Mouse (Mus musculus) megakaryocyte, adult 5-6 weeks (primary cell): ENCODE measurements at regions not wholly inside any gene's neighbourhood (a gene's known extent, or its start where the extent isn't known, plus 50 kb on each side); places are given as distances from the start of the nearest gene placed in this dataset.
A peak's percentile ranks its signal among the peaks of the same experiment; 100 is the strongest.

Source experiments
- ATAC-seq: 2 replicates; pipeline ENCODE4 v1.8.0; 2016; ENCODE audit warnings: mild to moderate bottlenecking, inconsistent platforms; ENCODE audit not compliant: poor library complexity, severe bottlenecking

- no peak for ATAC-seq
Measured at GRCm38 (mm10) chr1:137928522-137928921, 247.0 kb downstream of the Ptprc start.

GRCm38 (mm10) chr1:137927953-137928352 lies 247.6 kb downstream of the Ptprc start:
- ATAC-seq = no peak

GRCm38 (mm10) chr1:137926326-137926725 lies 249.2 kb downstream of the Ptprc start:
- ATAC-seq = no peak

- ATAC-seq = no peak
Measured at GRCm38 (mm10) chr1:137924156-137924555, 251.4 kb downstream of the Ptprc start.

- ATAC-seq = no peak
Measured at GRCm38 (mm10) chr1:137923705-137924104, 251.8 kb downstream of the Ptprc start.

GRCm38 (mm10) chr1:137922769-137923168 lies 252.7 kb downstream of the Ptprc start:
- ATAC-seq = peak; percentile 68

GRCm38 (mm10) chr1:137921592-137921991 lies 253.9 kb downstream of the Ptprc start:
- peak; percentile 91 for ATAC-seq

GRCm38 (mm10) chr1:137919739-137920563 lies 255.6 kb downstream of the Ptprc start:
- ATAC-seq = no peak

- no peak for ATAC-seq
Measured at GRCm38 (mm10) chr1:137917449-137917848, 258.1 kb downstream of the Ptprc start.

- no peak for ATAC-seq
Measured at GRCm38 (mm10) chr1:137906883-137907282, 268.6 kb downstream of the Ptprc start.

- ATAC-seq = no peak
Measured at GRCm38 (mm10) chr1:137906477-137906876, 269.0 kb downstream of the Ptprc start.

GRCm38 (mm10) chr1:137905566-137905965 lies 269.9 kb downstream of the Ptprc start:
- no peak for ATAC-seq

- ATAC-seq = no peak
Measured at GRCm38 (mm10) chr1:137903351-137903750, 272.2 kb downstream of the Ptprc start.

- no peak for ATAC-seq
Measured at GRCm38 (mm10) chr1:137902859-137903258, 272.6 kb downstream of the Ptprc start.

- ATAC-seq = no peak
Measured at GRCm38 (mm10) chr1:137901996-137902395, 273.5 kb downstream of the Ptprc start.

- ATAC-seq = no peak
Measured at GRCm38 (mm10) chr1:137901211-137901610, 274.3 kb downstream of the Ptprc start.

GRCm38 (mm10) chr1:137900621-137901071 lies 274.9 kb downstream of the Ptprc start:
- peak; percentile 14; the same call in 1 of the 2 replicates for ATAC-seq

- peak; percentile 10; the same call in 1 of the 2 replicates for ATAC-seq
Measured at GRCm38 (mm10) chr1:137899916-137900601, 275.4 kb downstream of the Ptprc start.

GRCm38 (mm10) chr1:137899305-137899704 lies 276.2 kb downstream of the Ptprc start:
- no peak for ATAC-seq

- 0 out of 2 replicates have a peak, but pooled peaks have one; percentile 13 for ATAC-seq
Measured at GRCm38 (mm10) chr1:137898891-137899290, 276.6 kb downstream of the Ptprc start.

GRCm38 (mm10) chr1:137898397-137898796 lies 277.1 kb downstream of the Ptprc start:
- ATAC-seq = peak; percentile 83

GRCm38 (mm10) chr1:137881656-137882055 lies 293.9 kb downstream of the Ptprc start:
- peak; percentile 51 for ATAC-seq
